Mouse (Mus musculus): Measurements from ENCODE around the gene Mical3.

The Mical3 gene

GRCm38 (mm10) chr6:121145906-121146305 lies 15.1 kb upstream of the Mical3 start:
- no peak for DNase-seq

GRCm38 (mm10) chr6:121145010-121145604 lies 14.3 kb upstream of the Mical3 start:
- DNase-seq, result no peak

- peak in 1 of 2 experiments; percentile 26 for DNase-seq
Measured at GRCm38 (mm10) chr6:121144066-121144465, 13.3 kb upstream of the Mical3 start.

GRCm38 (mm10) chr6:121143439-121143838 lies 12.6 kb upstream of the Mical3 start:
- peak; percentile 27 to 54 for DNase-seq

- DNase-seq, result no peak
Measured at GRCm38 (mm10) chr6:121142298-121142697, 11.5 kb upstream of the Mical3 start.

- DNase-seq, result no peak
Measured at GRCm38 (mm10) chr6:121139271-121139670, 8.5 kb upstream of the Mical3 start.

GRCm38 (mm10) chr6:121138338-121139040 lies 7.7 kb upstream of the Mical3 start:
- peak in 1 of 2 experiments; percentile 22 for DNase-seq

- DNase-seq, result no peak
Measured at GRCm38 (mm10) chr6:121137222-121137621, 6.4 kb upstream of the Mical3 start.

- no peak for DNase-seq
Measured at GRCm38 (mm10) chr6:121134884-121135283, 4.1 kb upstream of the Mical3 start.

GRCm38 (mm10) chr6:121134249-121134648 lies 3.5 kb upstream of the Mical3 start:
- DNase-seq, result no peak

- peak; percentile 75 to 83 for DNase-seq
Measured at GRCm38 (mm10) chr6:121130039-121130705, 627 bp downstream of the Mical3 start.

GRCm38 (mm10) chr6:121129506-121129905 lies 1.3 kb downstream of the Mical3 start:
- no peak for DNase-seq

- DNase-seq, result no peak
Measured at GRCm38 (mm10) chr6:121128736-121129135, 2.1 kb downstream of the Mical3 start.

GRCm38 (mm10) chr6:121127726-121128125 lies 3.1 kb downstream of the Mical3 start:
- no peak for DNase-seq

GRCm38 (mm10) chr6:121126202-121126601 lies 4.6 kb downstream of the Mical3 start:
- DNase-seq, result no peak

- peak; percentile 62 to 67 for DNase-seq
Measured at GRCm38 (mm10) chr6:121122739-121123241, 8.0 kb downstream of the Mical3 start.

- DNase-seq, result no peak
Measured at GRCm38 (mm10) chr6:121120776-121121175, 10.0 kb downstream of the Mical3 start.

- DNase-seq, result no peak
Measured at GRCm38 (mm10) chr6:121117971-121118755, 12.6 kb downstream of the Mical3 start.

- DNase-seq, result no peak
Measured at GRCm38 (mm10) chr6:121117142-121117541, 13.7 kb downstream of the Mical3 start.

GRCm38 (mm10) chr6:121116434-121116833 lies 14.4 kb downstream of the Mical3 start:
- no peak for DNase-seq

GRCm38 (mm10) chr6:121111448-121112055 lies 19.2 kb downstream of the Mical3 start:
- peak in 1 of 2 experiments; percentile 24 for DNase-seq

- DNase-seq, result peak; percentile 90 to 94
Measured at GRCm38 (mm10) chr6:121109998-121110603, 20.7 kb downstream of the Mical3 start.

Data from lung, adult 18-20 months (tissue).